Mouse (Mus musculus): ENCODE results near the gene Itgb3.
"Not testable (repeated sequence)": the region's sequence is repeated elsewhere in the genome, so short reads cannot be mapped to it uniquely, and the experiment has no call there.

The Itgb3 gene

DNA sequence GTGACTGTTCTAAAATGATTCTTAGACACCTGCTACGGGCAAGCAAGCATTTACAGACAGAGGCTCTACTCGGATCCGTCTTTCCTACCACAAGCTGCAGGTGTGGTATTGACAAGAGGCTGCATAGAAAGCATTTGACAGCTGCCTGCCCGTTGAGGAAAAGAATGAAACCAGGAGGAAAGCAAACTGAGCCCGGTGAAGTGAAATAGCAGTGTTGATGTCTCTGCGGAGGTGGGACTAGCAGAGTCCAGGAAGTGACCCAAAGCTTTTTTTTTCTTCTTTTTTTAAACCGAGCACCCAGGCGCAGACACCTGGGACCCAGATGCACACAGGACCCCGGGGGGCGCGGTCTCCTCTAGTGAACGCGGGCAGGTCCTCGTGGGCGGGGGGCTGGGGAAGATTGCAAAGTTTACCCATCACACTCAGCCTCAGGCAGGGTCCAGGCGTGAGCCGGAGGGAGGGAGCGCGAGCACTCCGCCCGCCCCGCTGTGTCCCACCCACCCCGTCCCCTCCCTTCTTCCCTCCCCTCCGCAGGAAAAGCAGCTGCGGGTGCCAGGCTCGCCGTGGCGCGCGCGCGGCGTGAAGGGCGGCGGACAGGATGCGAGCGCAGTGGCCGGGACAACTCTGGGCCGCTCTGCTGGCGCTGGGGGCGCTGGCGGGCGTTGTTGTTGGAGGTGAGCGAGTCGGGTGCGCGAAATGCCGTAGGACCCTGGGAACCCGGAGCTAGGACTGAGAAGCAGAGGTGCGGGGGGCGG lies at the start of gene Itgb3:
Gene Itgb3, plus strand, starts transcription at position 510 of the 755 bp plus-strand sequence.
- peak; percentile 51 to 60 for DNase-seq (ENCODE audit: low spot score in 2 of 2)

DNA sequence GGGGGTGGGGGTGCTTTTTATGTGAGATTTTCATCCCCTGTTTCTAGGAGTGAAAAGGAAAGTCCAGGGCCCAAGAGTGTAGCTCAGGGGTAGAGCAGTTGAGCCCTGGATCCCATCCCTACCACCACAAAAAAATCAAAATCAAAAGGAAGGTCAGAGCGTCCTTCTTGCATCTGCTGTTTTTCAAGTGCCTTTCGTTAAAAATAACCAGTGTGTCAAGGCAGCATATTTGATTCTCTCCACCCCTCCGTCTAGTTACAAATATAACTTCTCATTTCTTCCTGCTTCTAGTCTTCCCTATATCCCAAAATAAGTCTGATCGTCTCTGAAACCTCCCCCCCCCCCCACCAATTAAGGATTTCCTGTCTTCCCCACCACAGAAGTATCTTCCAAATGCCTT lies 49.7 kb upstream of the Itgb3 start:
- no peak for DNase-seq (ENCODE audit: low spot score in 2 of 2)

DNA sequence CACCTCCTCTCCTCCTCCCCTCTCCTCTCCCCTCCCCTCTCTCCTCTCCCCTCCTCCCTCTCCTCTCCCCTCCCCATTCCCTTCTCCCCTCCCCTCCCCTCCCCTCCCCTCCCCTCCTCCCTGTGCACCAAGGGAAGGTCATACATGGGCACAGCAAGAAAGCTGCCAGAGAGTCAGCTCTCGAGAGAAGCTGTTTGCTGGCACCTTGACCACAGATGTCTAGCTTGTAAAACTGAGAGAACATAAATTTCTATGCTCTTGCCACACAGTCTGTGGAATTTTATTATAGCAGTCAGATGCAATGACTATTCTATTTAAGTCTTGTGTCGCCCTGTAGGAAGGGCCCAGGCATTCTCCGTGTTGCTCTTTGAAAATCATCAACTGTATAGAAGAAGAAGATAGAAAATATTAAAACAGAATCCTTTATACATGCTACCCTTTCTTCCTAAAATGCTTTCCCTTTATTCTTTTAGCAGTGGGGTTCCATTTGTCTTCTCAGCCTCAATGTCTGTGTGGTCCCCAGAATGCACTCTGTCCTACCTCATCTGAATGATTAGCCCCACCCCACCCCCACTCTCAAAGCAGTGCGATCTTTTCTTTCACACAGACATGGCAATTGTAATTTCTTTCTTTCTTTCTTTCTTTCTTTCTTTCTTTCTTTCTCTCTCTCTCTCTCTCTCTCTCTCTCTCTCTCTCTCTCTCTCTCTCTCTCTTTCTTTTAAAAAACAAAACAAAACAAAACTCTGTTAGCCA lies 49.0 kb upstream of the Itgb3 start:
- no peak for DNase-seq (ENCODE audit: low spot score in 2 of 2)

DNA sequence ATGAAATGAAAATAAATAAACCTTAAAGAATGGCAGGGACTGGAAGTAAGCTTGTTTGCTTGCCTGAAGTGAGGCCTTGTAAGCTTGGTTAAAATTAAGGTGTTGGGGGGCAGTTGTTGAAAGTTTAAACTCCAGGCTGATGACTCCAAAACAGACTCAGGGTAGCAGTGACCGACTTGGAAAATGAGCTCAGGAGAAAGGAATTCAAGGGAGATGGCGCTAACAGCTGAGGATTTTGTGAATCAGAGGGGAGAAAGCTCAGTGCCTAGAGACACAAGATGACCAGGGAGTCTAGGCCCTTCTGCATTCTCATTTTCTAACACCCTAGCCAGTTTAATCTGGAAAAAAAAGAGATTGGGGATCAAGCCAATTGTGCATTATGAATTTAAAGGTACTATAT lies 46.8 kb upstream of the Itgb3 start:
- DNase-seq (ENCODE audit: low spot score in 2 of 2), result no peak

- DNase-seq (ENCODE audit: low spot score in 2 of 2), result no peak
These were observed 44.3 kb upstream of the Itgb3 start for GRCm38 (mm10) chr11:104563496-104563895.

GRCm38 (mm10) chr11:104565172-104565571 lies 42.6 kb upstream of the Itgb3 start:
- DNase-seq (ENCODE audit: low spot score in 2 of 2), result no peak

DNA sequence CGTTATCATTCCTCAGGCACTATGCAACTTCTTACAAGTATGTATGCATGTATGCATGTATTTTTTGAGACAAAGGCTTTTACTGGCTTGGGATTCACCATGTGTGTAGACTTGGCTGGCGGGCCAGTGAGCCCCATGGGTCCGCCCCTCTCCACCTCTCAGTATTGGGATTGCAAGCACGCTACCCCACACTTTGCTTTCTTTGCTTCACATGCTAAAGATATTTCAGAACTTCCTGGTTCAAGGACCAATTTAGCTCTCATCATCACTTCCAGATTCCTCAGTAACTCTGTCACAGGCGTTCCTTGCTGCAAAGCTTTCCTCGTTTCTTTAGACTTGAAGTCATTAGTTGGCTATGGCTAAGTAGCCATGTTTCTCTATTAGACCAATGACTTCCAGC lies 41.7 kb upstream of the Itgb3 start:
- DNase-seq (ENCODE audit: low spot score in 2 of 2), result no peak

DNA sequence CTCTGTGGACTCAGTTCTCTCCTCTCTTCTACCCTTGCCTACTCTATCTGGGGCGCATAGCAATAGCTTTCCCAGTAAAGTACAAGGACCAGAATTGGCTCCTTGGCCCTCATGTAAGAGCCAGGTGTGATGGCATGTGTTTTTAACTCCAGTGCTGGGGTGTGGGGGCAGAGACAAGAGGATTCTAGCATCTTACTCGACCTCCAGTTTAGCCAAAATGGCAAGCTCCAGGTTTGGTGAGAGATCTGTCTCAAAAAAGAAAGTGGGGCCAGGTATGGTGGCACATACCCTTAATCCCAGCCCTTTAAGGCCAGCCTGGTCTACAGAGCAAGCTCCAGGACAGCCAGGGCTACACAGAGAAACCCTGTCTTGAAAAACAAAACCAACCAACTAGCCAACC lies 41.0 kb upstream of the Itgb3 start:
- DNase-seq (ENCODE audit: low spot score in 2 of 2), result no peak

DNA sequence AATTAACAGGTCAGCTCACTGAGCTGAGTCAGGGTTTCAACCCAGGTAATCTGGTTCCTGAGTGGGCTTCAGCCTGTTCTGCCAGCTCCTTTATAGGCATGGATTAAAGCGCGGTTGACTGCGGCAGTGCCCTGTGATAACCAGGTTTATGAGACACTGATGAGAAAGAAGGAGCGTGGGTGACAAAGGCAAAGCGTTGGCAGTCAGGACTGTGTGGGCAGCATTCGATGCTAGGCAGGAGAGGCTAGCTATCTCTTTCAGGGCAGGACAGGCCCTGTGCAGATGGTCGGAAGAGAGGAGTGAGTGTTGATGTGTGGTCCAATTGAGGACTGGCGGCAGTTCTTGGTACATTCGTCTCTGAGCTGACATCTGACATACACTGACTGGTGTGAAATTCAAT lies 40.1 kb upstream of the Itgb3 start:
- no peak for DNase-seq (ENCODE audit: low spot score in 2 of 2)

GRCm38 (mm10) chr11:104568326-104568725 lies 39.5 kb upstream of the Itgb3 start:
- no peak for DNase-seq (ENCODE audit: low spot score in 2 of 2)

DNA sequence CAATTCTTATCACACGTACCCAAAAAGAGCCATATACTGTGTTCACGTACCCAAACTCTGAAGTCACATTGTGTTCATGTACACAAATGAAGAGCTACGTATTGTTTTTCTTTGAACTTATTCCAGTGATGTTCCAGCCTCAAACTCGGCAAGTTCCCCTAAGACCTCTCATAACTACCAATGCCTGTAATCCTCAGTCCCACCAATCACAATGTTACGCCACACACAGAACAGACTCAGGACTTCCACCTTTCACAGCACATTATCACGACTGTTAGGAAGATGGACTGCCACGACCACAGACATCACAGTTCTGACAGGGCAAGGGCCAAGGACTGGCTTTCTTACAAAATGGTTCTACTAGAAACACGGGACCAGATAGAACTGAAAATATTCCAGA lies 37.3 kb upstream of the Itgb3 start:
- DNase-seq (ENCODE audit: low spot score in 2 of 2), result not testable (repeated sequence)

DNA sequence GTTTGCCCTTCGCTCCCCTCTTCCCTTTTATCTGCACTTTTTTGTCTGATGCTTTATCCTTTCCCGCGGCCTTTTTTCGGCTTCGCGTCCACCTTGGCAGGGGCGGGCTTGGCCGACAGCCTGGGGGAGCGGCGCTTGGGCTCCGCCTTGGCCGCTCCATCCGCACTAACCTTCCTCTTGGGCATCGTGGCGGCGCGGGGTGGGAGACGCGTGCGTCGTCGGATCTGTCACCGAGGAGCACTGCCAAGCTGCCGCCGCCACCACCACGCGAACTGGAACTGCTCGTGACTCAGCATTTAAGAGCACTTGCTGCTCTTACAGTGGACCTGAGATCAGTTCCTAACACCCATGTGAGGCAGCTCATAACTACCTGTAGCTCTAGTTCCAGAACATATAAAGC lies 36.4 kb upstream of the Itgb3 start:
- peak in 1 of 2 experiments; percentile 21 for DNase-seq (ENCODE audit: low spot score in 2 of 2)

GRCm38 (mm10) chr11:104572091-104572490 lies 35.7 kb upstream of the Itgb3 start:
- no peak for DNase-seq (ENCODE audit: low spot score in 2 of 2)

GRCm38 (mm10) chr11:104572566-104572965 lies 35.2 kb upstream of the Itgb3 start:
- no peak for DNase-seq (ENCODE audit: low spot score in 2 of 2)

DNA sequence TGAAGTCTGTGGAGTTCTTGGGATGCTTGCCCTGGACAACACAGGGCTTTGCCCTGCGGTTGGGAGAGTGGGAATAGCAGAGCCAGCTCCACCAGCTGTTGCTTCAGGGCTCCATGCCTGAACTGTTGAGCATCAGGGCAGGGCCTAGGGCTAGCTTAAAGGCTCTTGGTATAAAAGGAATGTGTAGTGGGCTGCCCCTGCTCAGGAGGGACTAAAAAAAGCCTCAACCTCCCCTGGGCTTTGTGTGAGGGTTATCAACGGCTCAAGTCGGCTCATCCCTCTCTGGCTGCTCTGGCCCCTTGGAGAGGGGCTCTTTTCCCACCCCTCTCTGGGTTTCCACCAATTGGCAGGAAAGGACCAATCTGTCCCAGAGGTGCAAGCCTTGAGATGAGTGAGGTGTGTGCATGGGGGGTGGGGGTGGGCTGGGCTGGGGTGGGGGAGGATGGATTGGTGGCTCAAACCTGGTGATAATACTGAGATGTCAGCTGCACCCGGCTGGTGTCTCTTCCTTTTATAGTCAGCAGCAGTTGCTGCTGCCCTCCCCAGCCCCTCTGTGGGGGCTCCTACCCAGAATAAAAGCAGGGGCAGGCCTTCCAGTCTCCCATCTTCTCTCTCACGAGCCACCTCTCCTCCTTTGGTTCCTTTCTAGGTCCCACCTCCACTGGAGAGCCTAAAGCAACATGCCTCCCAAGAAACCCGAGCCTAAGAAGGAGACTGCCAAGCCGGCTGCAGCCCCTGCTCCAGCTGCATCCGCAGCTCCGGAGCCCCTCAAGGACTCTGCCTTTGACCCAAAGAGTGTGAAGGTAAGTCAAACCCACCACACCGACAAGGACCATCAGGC lies 30.8 kb upstream of the Itgb3 start:
- DNase-seq (ENCODE audit: low spot score in 2 of 2), result no peak

- no peak for DNase-seq (ENCODE audit: low spot score in 2 of 2)
These were observed 29.7 kb upstream of the Itgb3 start for GRCm38 (mm10) chr11:104578074-104578473.

- no peak for DNase-seq (ENCODE audit: low spot score in 2 of 2)
These were observed 28.7 kb upstream of the Itgb3 start for GRCm38 (mm10) chr11:104579084-104579483.

DNA sequence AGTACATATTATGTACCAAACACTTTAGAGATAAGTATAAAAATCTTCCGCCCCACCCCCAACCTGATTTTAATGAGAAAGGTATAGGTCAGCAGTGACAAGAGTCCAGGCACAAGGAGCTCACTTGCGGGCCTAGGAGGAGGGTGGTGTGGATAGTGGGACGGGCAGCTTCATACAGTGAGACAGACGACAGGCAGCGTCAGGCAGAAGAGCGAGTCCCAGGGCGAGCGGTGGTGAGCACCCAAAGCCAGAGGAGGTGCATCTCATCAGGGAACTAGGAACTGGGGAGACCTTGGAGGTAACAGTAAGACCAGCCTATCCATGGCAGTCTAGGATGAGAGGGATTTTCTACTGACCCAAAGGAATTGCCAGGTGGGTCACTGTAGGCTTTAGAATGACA lies 28.2 kb upstream of the Itgb3 start:
- DNase-seq (ENCODE audit: low spot score in 2 of 2), result no peak

- no peak for DNase-seq (ENCODE audit: low spot score in 2 of 2)
These were observed 27.7 kb upstream of the Itgb3 start for GRCm38 (mm10) chr11:104580091-104580490.

DNA sequence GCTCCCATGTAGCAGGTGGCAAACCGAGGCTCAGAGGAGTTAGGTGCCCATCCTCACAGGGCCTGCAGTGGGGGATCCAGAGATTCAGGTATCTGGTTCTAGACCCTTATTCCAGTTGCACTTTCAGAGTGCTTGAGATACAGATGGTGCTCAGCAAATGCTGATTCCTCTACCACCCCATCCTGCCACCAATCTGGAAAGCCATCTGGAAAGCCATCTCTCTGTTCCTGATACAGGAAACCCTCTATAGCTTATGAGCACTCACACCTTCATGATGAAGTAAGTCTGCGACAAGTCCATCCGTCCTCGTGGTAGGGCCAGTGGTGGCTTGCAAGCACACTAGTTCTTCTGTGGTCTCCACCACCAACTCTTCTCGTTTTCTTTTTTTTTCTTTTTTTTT lies 27.2 kb upstream of the Itgb3 start:
- DNase-seq (ENCODE audit: low spot score in 2 of 2), result no peak

DNA sequence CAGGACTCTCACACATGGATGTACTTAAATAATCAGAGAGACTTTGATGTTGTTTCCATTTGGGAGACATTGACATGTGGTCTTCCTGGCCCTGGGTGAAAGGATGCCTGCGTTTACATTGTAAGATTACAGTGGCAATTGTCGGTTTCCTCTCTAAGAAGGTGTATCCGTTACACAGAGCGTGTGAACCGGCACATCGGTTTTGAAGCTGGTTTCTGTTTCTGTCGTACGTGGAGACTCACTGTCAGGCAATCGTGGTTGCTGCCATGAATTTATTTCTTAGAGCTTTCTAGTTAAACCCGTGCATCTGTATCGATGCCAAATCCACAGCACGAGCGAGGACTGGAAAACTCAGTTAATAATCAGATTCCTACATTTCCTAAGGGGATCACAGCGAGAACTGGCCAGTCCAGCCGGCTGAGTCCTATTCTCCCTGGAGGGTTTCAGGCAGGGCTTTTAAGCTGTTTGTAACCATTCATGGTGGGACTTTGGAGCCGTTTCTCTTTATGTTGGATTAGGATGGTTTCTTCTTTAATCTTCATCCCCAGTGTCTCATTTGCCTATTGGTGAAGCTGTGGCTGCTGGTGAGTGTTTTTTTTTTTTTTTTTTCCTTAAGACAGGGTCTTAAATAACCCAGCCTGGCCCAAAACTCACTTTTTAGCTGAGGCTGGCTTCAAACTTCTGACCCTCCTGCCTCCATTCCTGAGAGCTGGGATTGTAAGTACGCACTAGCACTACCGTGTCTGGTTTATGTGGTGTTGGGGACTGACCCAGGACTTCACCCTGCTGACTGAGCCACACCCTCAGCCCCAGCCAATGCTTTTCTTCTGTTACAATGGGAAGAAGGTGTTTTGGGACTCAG lies 26.1 kb upstream of the Itgb3 start:
- DNase-seq (ENCODE audit: low spot score in 2 of 2), result no peak

- no peak for DNase-seq (ENCODE audit: low spot score in 2 of 2)
These were observed 25.5 kb upstream of the Itgb3 start for GRCm38 (mm10) chr11:104582308-104582606.
